Mouse (Mus musculus): ENCODE measurements at regions not wholly inside any gene's neighbourhood (a gene's known extent, or its start where the extent isn't known, plus 50 kb on each side); places are given as distances from the start of the nearest gene placed in this dataset.
A peak's percentile ranks its signal among the peaks of the same experiment; 100 is the strongest.

DNA sequence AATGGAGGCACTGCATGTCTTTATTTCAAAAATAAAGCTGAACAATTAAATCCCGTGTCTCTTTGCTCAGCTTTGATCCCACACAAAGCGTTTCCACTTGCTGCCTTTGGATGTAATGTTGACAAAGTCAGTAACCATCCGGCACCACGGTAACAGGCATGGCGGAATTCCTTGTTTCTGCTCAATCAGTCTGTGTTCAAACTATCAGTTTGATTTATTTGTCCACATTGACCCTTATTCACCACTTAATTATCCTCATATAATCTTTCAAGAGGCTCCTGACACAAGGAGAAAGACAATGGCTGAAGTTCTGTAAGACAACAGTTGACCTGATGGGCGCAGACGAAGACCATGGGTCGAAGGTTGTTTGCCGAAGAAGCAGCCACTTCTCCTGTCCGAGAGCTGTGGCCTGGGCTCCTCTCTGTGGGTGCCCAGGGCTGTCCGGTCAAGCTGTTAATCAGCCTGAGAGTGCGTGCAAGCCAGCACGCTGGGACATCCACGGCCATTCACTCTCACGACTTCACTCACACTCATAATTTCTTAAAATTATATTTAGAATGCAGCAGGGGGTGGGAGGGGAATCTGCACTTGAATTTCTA lies 106.1 kb upstream of the Ifngr1 start:
- Histone ChIP-seq H3K9ac (replicated peaks; ENCODE audit: low read depth, low read length) (no peak overlapping the region), H3K27ac (ENCODE audit: low read length) (no peak overlapping the region), H3K27me3 (replicated peaks; ENCODE audit: control insufficient read depth, insufficient read depth, low read length) (peaks cover 6% of the 10 kb centered on the region; the same call in 1 of the 2 replicates), H3K9me3 (ENCODE audit: control insufficient read depth, low read length) (no peaks in the 10 kb centered on the region), H3K4me1 (replicated peaks; ENCODE audit: control insufficient read depth, insufficient read depth, low read length) (no peaks in the 10 kb centered on the region), H3K4me2 (ENCODE audit: low read length) (no peak overlapping the region), H3K36me3 (ENCODE audit: control insufficient read depth, insufficient read depth) (no peaks in the 10 kb centered on the region), H3K4me3 (replicated peaks; ENCODE audit: low read length) (no peak overlapping the region)
- no peak for ATAC-seq
- 58% methylated on average over 15 of the region's 15 CpGs for WGBS

DNA sequence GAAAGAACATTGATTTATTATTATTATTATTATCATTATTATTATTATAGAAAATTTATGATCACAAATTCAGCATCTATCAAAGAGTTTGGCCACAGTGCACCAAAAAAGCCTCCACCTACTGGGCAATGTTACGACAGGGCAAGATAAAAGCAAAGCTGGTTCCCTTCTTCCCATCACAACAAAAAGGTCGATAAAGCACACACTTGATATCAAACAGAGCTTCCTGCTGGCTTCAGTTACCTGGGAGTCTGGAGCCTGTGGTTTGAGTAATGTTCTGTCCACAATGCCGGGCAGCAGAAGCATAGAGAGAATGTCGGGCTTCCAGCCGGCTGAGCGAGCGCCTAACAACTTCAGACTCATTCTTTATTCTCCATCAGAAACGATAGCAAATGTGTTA lies 101.2 kb upstream of the Ifngr1 start:
- Histone ChIP-seq H3K36me3 (ENCODE audit: control insufficient read depth, insufficient read depth) (no peaks in the 10 kb centered on the region), H3K27ac (ENCODE audit: low read length) (no peak overlapping the region), H3K4me3 (replicated peaks; ENCODE audit: low read length) (no peak overlapping the region), H3K9ac (replicated peaks; ENCODE audit: low read depth, low read length) (no peak overlapping the region), H3K27me3 (replicated peaks; ENCODE audit: control insufficient read depth, insufficient read depth, low read length) (peaks cover 4% of the 10 kb centered on the region; the same call in 1 of the 2 replicates), H3K4me2 (ENCODE audit: low read length) (no peak overlapping the region), H3K4me1 (replicated peaks; ENCODE audit: control insufficient read depth, insufficient read depth, low read length) (no peaks in the 10 kb centered on the region), H3K9me3 (ENCODE audit: control insufficient read depth, low read length) (no peaks in the 10 kb centered on the region)
- no peak for ATAC-seq
- 49% methylated on average over 8 of the region's 8 CpGs for WGBS

GRCm38 (mm10) chr10:19491513-19492380 lies 100.0 kb upstream of the Ifngr1 start:
- Histone ChIP-seq H3K27me3 (replicated peaks; ENCODE audit: control insufficient read depth, insufficient read depth, low read length) (peaks cover 4% of the 10 kb centered on the region; the same call in 1 of the 2 replicates), H3K9ac (replicated peaks; ENCODE audit: low read depth, low read length) (no peak overlapping the region), H3K4me1 (replicated peaks; ENCODE audit: control insufficient read depth, insufficient read depth, low read length) (no peaks in the 10 kb centered on the region), H3K9me3 (ENCODE audit: control insufficient read depth, low read length) (no peaks in the 10 kb centered on the region), H3K4me2 (ENCODE audit: low read length) (no peak overlapping the region), H3K27ac (ENCODE audit: low read length) (no peak overlapping the region), H3K36me3 (ENCODE audit: control insufficient read depth, insufficient read depth) (no peaks in the 10 kb centered on the region), H3K4me3 (replicated peaks; ENCODE audit: low read length) (no peak overlapping the region)
- 65% methylated on average over 21 of the region's 21 CpGs for WGBS
- ATAC-seq, result no peak

GRCm38 (mm10) chr10:19494461-19495105 lies 97.2 kb upstream of the Ifngr1 start:
- ATAC-seq, result no peak
- Histone ChIP-seq H3K9me3 (ENCODE audit: control insufficient read depth, low read length) (no peaks in the 10 kb centered on the region), H3K4me2 (ENCODE audit: low read length) (no peak overlapping the region), H3K27me3 (replicated peaks; ENCODE audit: control insufficient read depth, insufficient read depth, low read length) (no peaks in the 10 kb centered on the region), H3K4me1 (replicated peaks; ENCODE audit: control insufficient read depth, insufficient read depth, low read length) (no peaks in the 10 kb centered on the region), H3K27ac (ENCODE audit: low read length) (no peak overlapping the region), H3K36me3 (ENCODE audit: control insufficient read depth, insufficient read depth) (no peaks in the 10 kb centered on the region), H3K4me3 (replicated peaks; ENCODE audit: low read length) (no peak overlapping the region), H3K9ac (replicated peaks; ENCODE audit: low read depth, low read length) (no peak overlapping the region)
- 44% methylated on average over 9 of the region's 9 CpGs for WGBS

DNA sequence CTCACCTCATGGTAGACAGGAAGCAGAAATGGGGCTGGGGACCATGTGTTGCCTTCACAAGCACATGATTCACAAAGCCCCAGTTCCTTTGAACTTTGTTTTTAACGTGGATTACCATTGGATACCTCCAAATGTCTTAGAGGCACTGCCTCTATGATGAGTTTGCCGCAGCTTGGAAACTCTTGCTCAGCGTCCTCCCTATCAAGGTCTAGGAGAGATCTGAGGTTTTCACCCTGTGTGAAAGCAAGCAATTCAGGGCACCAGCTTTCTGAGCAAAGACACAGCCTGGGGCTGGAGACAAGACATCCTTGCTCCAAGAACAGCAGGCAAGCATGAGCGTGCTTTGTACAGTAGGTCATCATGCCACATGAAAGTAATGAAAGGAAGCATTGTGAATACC lies 93.6 kb upstream of the Ifngr1 start:
- ATAC-seq, result no peak
- Histone ChIP-seq H3K27ac (ENCODE audit: low read length) (no peak overlapping the region), H3K36me3 (ENCODE audit: control insufficient read depth, insufficient read depth) (no peaks in the 10 kb centered on the region), H3K27me3 (replicated peaks; ENCODE audit: control insufficient read depth, insufficient read depth, low read length) (no peaks in the 10 kb centered on the region), H3K4me3 (replicated peaks; ENCODE audit: low read length) (no peak overlapping the region), H3K9ac (replicated peaks; ENCODE audit: low read depth, low read length) (no peak overlapping the region), H3K4me1 (replicated peaks; ENCODE audit: control insufficient read depth, insufficient read depth, low read length) (no peaks in the 10 kb centered on the region), H3K9me3 (ENCODE audit: control insufficient read depth, low read length) (no peaks in the 10 kb centered on the region), H3K4me2 (ENCODE audit: low read length) (no peak overlapping the region)
- 86% methylated on average over 4 of the region's 4 CpGs for WGBS

DNA sequence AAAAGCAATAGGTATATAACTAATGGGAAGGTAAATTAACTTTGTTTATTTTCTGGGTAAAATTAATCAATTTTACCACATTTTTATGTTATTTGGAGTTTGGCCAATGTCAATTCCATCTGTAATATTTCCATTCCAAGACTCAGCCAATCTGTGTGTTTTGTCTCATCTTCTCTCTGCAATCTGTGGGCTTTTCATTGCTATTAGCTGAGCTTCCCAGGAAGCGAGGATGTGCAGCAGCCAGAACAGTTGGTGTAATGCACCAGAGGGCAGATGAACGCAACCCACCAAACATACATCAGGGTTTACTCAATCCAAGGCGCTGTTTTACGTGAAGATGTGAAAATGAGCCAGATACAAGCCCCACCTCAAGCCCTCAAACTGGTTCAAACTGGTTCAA lies 88.9 kb upstream of the Ifngr1 start:
- Histone ChIP-seq H3K27me3 (replicated peaks; ENCODE audit: control insufficient read depth, insufficient read depth, low read length) (0 out of 2 replicates have a peak, but pooled peaks cover 3% of the 10 kb centered on the region), H3K4me2 (ENCODE audit: low read length) (no peak overlapping the region), H3K36me3 (ENCODE audit: control insufficient read depth, insufficient read depth) (no peaks in the 10 kb centered on the region), H3K9me3 (ENCODE audit: control insufficient read depth, low read length) (no peaks in the 10 kb centered on the region), H3K9ac (replicated peaks; ENCODE audit: low read depth, low read length) (no peak overlapping the region), H3K4me3 (replicated peaks; ENCODE audit: low read length) (no peak overlapping the region), H3K4me1 (replicated peaks; ENCODE audit: control insufficient read depth, insufficient read depth, low read length) (no peaks in the 10 kb centered on the region), H3K27ac (ENCODE audit: low read length) (no peak overlapping the region)
- peak; percentile 71 for ATAC-seq
- WGBS, result 66% methylated on average over 4 of the region's 4 CpGs

DNA sequence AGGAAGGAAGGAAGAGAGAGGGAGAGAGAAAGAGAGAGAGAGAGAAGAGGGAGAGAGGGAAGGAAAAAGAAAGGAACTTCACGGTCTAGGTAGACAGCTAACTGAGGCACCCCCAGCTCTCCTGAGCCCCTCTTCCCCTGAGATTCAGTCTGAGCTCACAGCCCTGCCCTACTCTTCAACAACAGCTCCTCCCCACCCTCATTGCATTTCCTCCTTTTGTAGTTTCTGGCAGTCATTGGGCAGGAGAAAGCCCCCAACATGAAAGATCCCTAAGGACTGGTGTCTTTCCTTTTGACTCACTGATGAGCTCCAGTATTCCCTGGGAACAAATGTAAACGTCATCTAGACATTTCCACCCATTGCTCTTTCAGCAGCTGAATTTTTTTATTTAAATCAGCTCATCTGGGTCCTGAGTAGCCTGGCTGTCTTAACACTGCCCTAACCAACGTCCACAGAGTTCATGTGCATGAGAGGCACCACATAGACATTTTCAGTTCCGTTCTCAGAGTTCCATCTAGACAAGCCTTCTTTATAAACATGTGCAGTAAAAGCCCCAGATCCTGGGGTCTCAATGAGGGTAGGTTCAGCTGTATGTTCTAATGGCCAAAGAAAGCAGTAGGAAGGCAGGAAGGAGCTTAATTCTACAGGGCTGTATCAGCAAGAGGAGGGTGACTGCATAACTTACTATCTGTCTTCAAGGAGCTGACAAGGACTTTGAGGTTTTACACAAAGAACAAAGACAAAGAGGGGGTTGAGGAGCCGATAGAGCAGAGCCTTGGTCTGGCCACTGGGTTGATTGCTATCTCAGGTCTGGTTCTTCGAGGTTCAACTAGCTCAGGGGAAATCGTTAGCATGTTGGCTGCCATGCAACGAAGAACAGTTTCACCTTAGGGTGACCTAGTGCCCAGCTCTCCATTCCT lies 87.6 kb upstream of the Ifngr1 start:
- 0 out of 2 replicates have a peak, but pooled peaks cover 3% of the 10 kb centered on the region for H3K27me3 ChIP-seq (replicated peaks; ENCODE audit: control insufficient read depth, insufficient read depth, low read length)
- no peaks in the 10 kb centered on the region for H3K9me3 ChIP-seq (ENCODE audit: control insufficient read depth, low read length)
- H3K4me1 ChIP-seq (replicated peaks; ENCODE audit: control insufficient read depth, insufficient read depth, low read length), result no peaks in the 10 kb centered on the region
- H3K9ac ChIP-seq (replicated peaks; ENCODE audit: low read depth, low read length), result no peak overlapping the region
- no peak for ATAC-seq
- no peak overlapping the region for H3K27ac ChIP-seq (ENCODE audit: low read length)
- WGBS, result 79% methylated on average over 8 of the region's 8 CpGs
- no peak overlapping the region for H3K4me2 ChIP-seq (ENCODE audit: low read length)
- no peaks in the 10 kb centered on the region for H3K36me3 ChIP-seq (ENCODE audit: control insufficient read depth, insufficient read depth)
- no peak overlapping the region for H3K4me3 ChIP-seq (replicated peaks; ENCODE audit: low read length)

GRCm38 (mm10) chr10:19505174-19505573 lies 86.6 kb upstream of the Ifngr1 start:
- Histone ChIP-seq H3K4me1 (replicated peaks; ENCODE audit: control insufficient read depth, insufficient read depth, low read length) (peaks cover 2% of the 10 kb centered on the region), H3K9me3 (ENCODE audit: control insufficient read depth, low read length) (no peaks in the 10 kb centered on the region), H3K4me2 (ENCODE audit: low read length) (no peak overlapping the region), H3K9ac (replicated peaks; ENCODE audit: low read depth, low read length) (no peak overlapping the region), H3K27me3 (replicated peaks; ENCODE audit: control insufficient read depth, insufficient read depth, low read length) (0 out of 2 replicates have a peak, but pooled peaks cover 5% of the 10 kb centered on the region), H3K4me3 (replicated peaks; ENCODE audit: low read length) (no peak overlapping the region), H3K27ac (ENCODE audit: low read length) (no peak overlapping the region), H3K36me3 (ENCODE audit: control insufficient read depth, insufficient read depth) (no peaks in the 10 kb centered on the region)
- ATAC-seq, result no peak
- WGBS, result 97% methylated on average over 1 of the region's 1 CpGs
